Mouse (Mus musculus): ENCODE data around the gene Wdr37.
"Not testable (repeated sequence)": the region's sequence is repeated elsewhere in the genome, so short reads cannot be mapped to it uniquely, and the experiment has no call there.

The Wdr37 gene

DNA sequence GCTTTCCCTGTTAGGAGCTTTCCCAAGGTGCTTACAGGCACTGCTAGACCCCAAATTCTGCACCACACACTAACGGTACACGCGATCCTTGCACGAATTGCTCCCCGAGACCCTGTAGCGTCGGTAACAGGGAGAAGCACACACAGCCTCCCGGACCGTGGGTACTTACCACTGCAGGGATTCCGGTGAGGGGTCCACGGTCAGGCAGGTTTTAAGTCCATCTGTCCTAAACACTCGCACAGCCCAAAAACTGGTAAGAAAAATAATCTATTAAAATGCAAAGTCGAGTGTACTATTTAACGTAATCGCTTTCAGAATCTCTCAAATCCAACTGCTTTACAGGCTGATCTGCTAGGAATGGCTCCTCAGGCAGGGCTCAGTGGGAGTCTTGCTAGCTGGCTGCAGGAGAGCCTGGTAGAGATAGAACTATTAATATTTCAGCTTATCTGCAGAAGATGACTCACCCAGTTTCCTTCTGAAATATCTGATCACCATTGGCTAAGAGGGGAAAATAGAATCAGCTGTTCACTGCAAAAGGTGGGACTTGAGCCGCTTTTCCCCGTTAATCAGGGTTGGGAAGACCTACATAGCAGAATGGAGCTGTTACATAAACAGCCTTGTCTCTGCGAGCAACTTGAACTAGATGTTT lies at the start of gene Wdr37:
TSS of gene Wdr37 (minus strand) at position 596 of the 649 bp plus-strand sequence.
- peak in 1 of 2 experiments; percentile 11 for DNase-seq

DNA sequence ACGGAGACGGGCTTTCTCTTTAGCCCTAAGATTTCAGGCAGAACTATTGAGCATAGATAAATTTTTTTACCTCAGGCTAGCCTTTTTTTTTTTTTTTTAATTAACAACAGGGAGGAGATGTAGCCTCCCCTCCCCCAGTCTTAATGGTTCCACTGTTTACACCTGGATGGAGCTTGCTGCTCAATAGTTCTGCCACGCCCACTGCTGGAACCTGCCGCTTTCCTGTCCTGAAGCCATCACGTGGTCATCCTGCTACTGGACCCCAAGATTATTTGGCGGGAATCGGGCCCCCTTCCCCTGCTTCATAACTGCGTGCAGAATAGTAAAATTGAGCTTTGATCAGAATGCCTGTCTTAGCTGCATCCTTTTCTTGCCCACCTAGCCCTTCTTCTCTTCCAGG lies 42.2 kb upstream of the Wdr37 start:
- not testable (repeated sequence) for DNase-seq

DNA sequence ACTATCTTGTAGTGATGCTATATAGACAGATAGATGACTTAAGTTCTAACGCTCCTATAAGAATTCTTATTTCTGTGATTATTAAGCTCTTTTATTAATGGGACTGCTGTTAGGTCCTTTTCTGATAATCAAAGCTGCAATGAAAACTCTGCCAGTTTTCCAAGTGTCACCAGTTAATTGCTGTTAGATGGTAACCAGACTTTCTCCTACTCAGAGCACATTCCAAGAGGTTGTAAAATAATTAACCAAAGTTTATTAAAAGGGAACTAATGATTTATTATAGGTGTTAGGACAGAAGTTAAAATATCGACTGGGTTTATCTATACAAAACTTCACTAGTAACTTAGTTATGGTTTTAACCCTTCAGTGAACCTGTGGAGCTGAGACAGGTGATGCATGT lies 34.3 kb upstream of the Wdr37 start:
- not testable (repeated sequence) for DNase-seq

DNA sequence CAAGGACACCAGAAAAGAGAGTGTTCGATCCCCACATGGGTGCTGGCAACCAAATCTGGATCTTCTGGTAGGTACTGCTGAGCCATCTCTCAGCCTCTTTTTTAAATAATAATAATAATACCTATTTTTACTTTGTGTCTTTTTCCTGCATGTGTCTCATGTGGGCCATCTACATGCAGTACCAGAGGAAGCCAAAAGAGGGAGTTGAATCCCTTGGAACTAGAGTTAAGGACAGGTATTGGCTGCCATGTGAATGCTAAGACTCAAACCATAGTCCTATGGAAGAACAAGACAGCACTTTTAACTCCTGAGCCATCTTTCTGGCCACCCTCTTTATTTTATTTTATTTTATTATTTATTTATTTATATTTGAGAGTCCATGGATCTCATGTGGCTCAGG lies 16.9 kb upstream of the Wdr37 start:
- peak in 1 of 2 experiments; percentile 23 for DNase-seq

DNA sequence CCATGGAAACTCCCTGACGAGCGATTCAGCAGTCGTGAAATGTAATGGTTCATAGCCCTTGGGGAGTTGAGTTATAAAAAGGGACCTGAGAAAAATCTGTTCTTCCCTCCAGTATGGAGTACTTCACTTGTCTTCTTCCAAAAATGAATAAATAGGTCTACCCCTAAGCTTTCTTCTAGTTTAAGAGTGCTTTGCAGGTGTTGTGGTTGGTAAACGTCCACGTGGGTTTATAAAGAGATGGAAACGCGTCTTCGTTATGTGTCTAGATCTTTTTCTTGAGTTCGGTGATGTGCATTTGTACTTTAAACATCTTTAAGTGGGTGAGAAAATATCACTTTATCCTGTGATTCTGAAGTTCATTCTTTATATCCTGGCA lies 14.5 kb upstream of the Wdr37 start:
- DNase-seq: no peak

DNA sequence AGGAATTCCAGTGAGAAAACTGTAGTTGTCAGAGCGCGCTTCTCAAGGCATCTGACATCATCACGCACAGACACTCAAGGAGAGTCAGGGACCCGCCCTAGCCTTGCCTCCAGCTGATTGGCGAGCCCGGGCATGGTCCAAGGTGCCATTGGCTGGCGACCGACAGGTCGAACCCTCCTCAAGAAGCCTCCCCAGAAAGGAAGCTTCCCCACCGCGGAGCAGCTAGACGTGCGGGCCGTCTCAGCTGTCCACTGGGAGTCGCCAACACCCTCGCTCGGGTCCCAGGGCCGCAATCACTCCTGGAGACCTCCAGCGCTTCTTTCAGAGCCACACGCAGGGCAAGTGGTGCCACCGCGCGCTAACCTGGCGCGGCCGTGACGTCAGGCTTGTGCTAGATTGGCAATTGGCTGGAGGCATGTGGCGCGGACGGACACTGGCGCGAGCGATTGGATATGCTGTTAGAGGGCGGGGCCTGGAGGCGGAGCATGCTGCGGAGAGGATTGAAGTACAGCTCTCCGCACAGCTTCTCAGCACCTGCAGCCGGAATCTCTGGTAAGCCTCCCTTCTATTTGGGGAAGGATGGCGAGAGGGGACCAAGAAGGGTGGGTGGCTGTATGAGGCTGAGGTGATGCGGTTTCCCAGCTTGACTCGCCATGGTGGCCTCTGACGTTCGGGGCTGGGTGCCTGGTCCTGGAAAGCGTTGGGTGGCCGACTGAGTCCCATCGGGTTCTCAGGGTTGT lies 13.9 kb upstream of the Wdr37 start, which contains the start of gene Idi1:
TSS of gene Idi1 (plus strand) at position 57 of the 740 bp plus-strand sequence.
- DNase-seq: peak; percentile 97 to 98

DNA sequence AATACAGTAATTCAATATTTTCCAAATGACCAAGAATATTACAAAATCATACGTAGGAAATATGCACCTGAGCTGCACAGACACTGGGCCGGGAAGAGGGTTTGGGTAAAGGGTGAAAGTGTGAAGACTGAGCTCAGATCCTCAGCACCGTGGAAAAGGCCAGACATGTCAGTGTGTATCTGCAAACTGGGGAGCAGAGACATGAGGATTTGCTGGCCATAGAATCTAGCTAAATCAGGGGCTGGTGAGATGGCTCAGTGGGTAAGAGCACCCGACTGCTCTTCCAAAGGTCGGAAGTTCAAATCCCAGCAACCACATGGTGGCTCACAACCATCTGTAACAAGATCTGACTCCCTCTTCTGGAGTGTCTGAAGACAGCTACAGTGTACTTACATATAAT lies 12.2 kb upstream of the Wdr37 start:
- DNase-seq: not testable (repeated sequence)

DNA sequence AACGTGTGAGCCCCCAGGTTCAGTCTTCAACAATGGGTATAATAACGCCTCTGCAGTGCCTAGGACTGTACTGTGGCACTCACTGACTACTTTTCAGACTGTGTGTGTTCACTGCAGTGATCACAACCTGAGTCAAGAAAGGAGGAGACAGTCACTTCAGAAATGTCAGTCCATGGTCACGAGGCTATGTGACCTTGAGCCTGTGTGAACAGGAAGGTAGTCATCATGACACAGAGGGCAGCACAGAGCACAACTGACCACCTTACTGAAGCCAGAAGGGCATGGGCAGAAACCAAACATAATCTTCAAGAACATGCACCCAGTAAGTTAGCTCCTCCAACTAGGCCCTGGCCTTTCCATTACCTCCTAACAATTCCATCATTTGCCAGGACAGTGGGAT lies 9.9 kb upstream of the Wdr37 start:
- no peak for DNase-seq

DNA sequence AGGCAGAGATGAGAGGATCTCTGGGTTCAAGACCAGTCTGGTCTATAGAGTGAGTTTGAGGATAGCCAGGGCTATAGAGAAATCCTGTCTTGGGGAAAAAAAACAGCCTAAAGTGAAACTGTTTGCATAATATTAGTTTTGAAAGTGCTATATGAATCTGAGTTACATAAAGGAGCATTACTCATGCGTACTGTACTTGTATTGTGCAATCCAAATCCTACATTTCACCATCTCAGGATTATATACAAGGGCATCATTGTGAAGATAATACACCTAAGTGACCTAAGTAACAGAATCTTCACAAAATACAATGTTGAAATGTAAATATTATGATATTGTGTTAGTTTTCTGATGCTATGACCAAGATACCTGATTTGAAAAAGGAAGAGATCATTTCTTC lies 2.1 kb upstream of the Wdr37 start:
- DNase-seq: no peak

DNA sequence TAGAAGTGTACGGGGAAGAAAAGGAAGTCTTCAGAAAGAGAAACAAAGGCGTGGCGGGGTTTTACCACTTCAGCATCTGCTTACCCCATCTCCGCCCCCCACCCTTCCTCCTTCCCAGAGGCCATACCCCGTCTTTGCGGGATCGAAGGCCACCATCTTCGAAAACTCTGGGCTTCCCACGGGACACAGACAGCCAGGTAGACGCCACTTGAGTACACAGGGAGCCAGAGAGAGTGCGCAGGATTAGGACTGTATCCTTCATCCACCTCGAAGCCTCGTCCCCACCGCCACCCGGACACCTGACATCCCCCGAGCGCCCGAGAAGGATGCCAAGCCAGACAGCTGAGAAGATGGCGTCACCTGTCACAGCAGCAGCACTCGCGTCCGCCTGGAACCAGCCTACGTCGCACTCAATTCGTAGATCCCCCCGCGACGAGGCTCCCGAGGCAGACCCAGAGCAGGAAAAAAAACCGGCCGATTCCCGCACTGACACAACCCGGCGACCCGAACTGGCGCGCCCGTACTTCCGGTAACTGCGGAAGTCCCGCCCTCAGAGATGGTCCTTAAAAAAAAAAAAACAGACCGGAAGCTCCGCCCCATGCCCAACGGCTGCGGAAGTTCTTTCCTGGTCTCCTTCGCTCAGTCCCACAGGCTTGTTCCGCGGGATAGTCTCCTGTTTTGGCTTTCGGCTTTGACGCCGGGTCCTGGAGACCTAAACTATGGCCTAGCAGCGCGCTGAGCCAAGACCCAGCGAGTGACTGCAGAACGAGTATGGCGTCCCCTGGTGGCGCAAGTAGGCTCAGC lies 997 bp downstream of the Wdr37 start:
- DNase-seq: peak; percentile 90 to 92

DNA sequence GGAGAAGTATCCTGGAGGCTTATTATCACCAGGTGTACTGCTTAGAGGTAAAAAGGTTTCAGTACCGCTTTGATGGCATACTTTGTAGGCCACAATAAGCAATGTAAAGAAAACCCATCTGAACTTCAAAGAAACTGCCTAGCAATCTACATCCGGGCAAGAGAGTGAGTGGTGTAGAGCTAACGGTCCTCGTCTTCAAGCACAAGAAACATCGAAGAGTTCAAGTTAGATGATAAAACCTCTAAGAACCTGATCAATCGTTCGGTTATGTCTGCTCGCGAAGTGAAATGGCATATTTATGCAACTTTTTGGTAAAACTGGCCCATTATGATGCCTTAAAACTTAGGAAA lies 1.6 kb downstream of the Wdr37 start:
- no peak for DNase-seq

DNA sequence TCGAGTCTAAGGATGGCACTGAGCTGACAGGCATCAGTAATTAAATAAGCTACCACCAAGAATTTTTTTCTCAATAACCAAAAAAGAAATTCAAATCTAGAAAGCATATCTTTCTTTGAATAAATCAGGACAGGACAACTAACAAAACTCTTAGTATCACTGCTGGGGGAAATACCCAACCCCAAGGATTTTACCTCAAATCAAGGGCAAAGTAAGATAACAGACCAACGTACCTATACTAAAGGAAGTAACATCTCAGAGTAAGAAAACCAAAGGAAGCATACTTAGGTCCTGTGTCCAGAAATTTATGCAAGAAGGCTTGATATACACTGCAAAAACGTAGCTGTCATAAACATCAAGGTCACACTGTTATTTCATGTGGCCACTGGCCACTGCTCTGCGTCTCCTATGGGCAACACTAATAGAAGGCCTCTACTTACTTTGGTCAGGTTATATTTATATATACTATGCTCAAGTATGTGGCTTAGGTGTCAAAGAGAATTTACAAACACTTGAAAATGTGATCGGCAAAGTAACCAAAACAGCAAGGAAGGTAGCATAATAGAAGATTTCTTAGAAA lies 2.0 kb downstream of the Wdr37 start:
- DNase-seq: no peak

DNA sequence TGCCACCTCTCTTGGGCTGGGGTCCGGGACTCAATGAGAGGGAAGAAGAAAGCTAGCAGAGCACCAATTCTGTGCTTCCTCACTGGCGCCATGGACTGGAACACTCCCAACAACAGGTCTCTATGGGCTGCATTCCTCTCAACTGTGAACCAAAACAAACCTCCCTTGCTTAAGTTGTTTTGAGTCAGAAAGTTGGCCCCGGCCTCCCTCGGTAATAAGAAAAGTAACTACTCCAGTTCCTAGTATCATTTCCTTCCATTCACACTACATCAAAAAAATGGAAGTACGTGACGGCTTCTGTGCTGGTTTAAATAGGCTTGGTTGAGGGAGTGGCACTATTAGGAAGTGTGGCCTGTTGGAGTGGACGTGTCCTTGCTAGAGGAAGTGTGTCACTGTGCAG lies 5.1 kb downstream of the Wdr37 start:
- DNase-seq: peak; percentile 45 to 54

DNA sequence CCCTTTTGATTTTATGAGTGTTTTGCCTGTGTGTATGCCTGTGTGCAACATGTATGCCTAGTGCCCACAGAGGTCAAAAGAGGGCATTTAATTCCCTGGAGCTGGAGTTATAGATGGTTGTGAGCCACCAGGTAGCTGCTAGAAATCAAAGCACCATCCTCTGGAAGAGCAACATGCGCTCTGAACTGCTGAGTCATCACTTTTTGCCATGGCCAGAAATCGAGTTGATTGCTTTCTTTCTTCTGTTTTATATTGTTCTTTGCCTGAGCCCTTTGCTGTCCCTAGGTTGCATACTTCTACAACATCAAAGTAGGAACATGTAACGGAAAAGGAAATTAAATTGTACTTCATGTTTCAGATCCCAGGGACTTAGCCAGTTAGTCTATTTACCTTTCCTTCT lies 6.7 kb downstream of the Wdr37 start:
- no peak for DNase-seq

DNA sequence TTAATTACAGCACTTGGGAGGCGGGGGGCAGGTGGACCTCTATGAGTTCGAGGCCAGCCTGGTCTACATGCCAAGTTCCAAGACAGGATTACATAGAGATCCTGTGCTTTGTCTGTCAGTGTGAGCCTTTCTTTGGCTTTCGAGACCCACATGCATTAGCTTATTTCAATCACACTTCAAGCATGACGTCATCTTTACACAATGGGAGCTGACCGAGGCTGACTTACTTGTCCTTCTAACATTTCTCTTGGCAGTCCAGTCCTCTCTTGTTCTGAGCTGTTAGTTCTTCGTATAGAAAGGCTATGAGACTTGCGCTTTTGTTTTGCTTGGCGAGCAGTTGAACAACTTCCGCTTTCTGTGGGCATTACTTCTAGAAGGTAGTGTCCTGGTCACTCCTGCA lies 10.8 kb downstream of the Wdr37 start:
- no peak for DNase-seq

DNA sequence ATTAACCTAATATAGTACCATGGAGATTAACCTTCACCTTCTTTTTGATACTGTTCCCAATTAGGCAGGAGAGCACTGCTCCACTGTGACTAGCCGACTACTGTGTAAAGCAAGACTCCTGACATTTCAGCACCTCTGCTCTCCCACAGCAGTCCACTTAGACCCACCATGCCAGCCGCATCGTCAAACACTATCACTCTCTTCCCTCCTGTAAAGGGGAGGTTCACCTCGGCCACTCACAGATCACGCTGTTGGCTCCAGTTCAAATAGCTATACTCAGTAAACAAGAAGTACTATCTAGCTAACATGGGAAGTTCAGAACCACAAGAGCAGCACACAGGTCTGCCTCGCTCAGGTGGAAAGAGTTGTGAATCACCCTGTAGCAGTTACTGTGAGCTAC lies 13.3 kb downstream of the Wdr37 start:
- DNase-seq: no peak

DNA sequence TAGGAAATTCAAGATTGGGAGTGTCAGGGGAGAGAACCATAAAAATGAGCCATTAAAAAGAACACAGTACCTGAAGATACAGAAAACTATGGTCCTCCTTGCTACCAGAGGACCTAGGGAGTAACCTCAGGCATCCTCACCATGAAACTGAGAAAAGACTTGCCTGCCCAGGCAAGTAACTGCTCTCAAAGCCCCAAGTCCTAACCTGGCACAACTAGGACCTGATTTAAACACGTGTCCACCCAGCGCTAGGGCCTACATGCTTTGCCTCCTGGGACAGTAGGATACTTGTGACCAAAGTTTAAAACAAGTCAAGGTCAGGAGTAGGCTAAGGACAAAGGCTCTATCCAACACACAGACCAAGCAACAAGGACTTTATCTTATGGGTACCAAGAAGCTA lies 16.9 kb downstream of the Wdr37 start:
- no peak for DNase-seq

DNA sequence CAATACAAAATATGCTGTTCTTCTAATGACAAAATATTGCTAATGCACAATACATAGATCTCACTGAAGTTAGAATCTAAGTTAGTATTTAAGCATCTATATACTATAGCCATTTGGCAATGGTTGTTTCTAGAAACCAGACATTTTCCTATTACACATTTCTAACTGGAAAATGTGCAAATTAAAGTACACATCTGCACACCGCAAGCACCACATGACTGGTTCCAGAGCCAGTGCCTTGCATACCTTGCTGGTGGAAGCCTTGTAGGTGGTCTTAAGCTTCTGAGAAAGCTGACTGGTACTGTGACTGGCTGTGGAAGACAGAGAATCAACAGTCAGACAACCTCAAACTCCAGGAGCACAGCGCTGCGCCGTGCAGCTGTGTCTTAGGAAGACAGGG lies 18.3 kb downstream of the Wdr37 start:
- no peak for DNase-seq

DNA sequence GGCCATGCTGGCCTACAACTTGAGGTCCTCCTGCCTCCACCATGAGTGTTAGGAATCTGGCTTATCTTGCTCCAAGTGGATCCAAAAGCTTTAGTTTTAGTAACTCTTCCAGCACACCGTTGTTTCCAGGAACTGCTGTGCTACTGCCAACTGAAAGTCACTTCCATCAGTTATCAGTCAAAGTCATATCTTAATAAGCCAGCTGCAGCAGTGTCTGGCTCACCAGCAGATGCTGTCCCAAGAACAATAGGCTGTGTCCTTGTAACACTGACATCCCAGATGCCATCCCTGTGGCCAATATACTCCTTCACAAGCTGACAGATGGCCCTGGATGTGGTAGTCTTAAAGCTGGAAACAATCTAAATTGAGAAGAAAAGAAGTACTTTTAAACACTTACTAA lies 22.4 kb downstream of the Wdr37 start:
- no peak for DNase-seq

DNA sequence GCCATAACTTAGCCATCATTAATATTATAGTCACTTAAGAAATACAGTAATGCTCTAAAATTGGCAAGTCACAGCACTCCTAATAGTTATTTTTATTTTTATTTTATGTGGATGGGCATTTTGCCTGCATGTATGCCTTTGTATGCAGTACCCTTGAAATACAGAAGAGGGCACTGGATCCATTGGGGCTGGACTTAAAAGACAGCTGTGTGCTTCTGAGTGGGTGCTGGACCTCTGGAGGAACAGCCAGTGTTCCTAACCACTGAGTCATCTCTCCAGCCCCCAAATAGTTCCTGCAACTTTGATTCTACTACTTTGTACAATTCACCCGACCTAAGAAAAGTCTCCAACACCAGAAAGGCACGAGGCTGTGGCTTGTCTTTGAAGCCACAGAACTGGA lies 24.0 kb downstream of the Wdr37 start:
- DNase-seq: peak in 1 of 2 experiments; percentile 30

DNA sequence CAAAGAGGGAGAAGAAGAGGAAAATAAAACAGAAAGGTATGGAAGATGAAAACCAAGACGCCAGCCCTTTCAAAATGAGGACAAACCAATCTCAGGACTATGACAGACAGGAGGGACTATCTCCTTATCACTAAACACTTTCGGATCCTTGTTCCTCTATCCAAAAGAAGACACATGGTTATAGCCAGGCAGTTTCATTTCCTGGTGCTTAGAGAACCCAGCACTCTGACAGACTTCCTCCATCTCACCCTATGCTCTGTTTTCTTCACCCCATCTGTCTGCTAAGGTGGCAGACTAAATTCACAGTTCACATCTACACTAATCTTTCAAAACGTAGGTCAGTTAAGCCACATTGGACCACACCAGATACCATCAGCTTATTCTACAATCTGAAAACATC lies 29.4 kb downstream of the Wdr37 start:
- no peak for DNase-seq

DNA sequence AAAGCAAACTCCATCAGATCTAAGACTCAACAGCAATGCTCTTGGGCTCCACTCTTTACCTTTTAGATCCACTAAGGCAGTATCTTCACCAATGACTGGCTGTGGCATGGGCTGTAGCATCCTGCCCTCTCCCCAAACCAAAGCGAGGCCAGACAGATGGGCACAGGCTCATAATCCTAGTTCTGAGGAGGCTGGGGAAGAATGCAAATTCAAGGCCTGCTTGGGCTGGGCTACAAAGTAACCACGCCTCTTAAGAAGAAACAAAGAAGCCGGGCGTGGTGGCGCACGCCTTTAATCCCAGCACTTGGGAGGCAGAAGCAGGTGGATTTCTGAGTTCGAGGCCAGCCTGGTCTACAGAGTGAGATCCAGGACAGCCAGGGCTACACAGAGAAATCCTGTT lies 29.9 kb downstream of the Wdr37 start:
- not testable (repeated sequence) for DNase-seq

DNA sequence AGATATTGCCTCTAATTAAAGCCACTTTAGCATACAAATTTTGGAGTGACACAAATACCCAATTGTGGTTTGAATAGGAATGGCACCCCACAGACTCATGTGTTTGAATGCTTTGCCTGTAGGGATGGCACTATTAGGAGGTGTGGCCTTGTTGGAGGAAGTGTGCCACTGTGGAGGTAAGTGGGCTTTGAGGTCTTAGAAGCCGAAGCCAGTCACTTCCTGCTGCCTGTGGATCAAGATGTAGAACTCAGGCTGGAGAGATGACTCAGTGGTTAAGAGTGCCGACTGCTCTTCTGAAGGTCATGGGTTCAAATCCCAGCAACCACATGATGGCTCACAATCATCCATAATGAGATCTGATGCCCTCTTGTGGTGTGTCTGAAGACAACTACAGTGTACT lies 30.8 kb downstream of the Wdr37 start:
- no peak for DNase-seq

DNA sequence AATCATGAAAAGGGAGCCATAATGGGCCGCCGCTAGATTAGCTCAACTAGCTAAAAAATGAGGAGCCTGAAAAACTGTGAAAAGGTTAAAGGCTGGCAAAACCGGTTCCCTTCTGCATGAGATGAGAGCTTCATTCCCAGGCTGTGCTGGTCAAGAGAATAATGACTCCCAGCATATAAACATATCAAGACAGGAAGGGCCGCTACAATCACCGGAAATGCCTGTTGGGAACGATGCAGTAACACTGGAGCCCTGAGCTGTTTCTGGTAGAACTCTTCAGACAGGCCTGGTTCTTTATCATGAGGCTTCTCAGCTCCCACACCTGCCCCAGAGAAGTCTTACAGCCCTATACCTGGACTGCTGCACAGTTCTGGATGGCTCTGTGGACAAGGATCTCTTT lies 31.8 kb downstream of the Wdr37 start:
- peak; percentile 63 to 77 for DNase-seq

Measured in lung, adult 18-20 months (tissue).